Mouse (Mus musculus) lung, embryonic 14.5 days (tissue): ENCODE measurements around the gene C3ar1. TPM values are rescaled to one million over a fixed set of nuclear protein-coding genes. Genes with fewer than 3 reads are reported as not detected.

Source experiments
- ATAC-seq: fragments of 200-750 bp; cut with Nextera tagmentation; 2 replicates; pipeline ENCODE4 v1.8.0; 2017; ENCODE audit warnings: mild to moderate bottlenecking, moderate TSS enrichment, moderate library complexity; ENCODE audit not compliant: insufficient read depth
- DNase-seq: peaks from one replicate; pipeline ENCODE4 v3.0.0-alpha.2; 2015
- H3K27ac ChIP-seq: fragments of 300-500 bp; sonication (generic); 2 replicates; pipeline ENCODE4 v1.5.1; 2014; ENCODE audit warnings: low read depth, mild to moderate bottlenecking, moderate library complexity
- H3K27me3 ChIP-seq: fragments of 300-500 bp; sonication (generic); 2 replicates; pipeline ENCODE4 v1.6.1; 2014; ENCODE audit warnings: low read length, control low read depth; ENCODE audit not compliant: insufficient read depth
- H3K36me3 ChIP-seq: fragments of 300-500 bp; sonication (generic); 2 replicates; pipeline ENCODE4 v1.6.1; 2014; ENCODE audit warnings: control low read depth; ENCODE audit not compliant: insufficient read depth
- H3K4me1 ChIP-seq: fragments of 300-500 bp; sonication (generic); 2 replicates; pipeline ENCODE4 v1.6.1; 2014; ENCODE audit warnings: antibody characterized with exemption, control low read depth; ENCODE audit not compliant: insufficient read depth
- H3K4me2 ChIP-seq: fragments of 300-500 bp; sonication (generic); 2 replicates; pipeline ENCODE4 v1.6.1; 2014; ENCODE audit warnings: mild to moderate bottlenecking
- H3K4me3 ChIP-seq: fragments of 300-500 bp; sonication (generic); 2 replicates; pipeline ENCODE4 v1.5.1; 2014; ENCODE audit warnings: low read depth, low read length
- H3K9ac ChIP-seq: fragments of 300-500 bp; sonication (generic); 2 replicates; pipeline ENCODE4 v1.6.1; 2014
- H3K9me3 ChIP-seq: fragments of 300-500 bp; sonication (generic); 2 replicates; pipeline ENCODE4 v1.6.1; 2016; ENCODE audit warnings: low read depth, low read length, control low read depth
- CTCF ChIP-seq: IDR thresholded peaks from 2 replicates; pipeline ENCODE4 v1.5.1; 2016; ENCODE audit warnings: antibody characterized with exemption, low read depth
- WGBS: fragments of 180-500 bp; shearing (Covaris S2); extraction: QIAGEN DNeasy Blood & Tissue Kit; methylation state at CpG from one replicate; pipeline ENCODE4 v1.1.7; 2014; 5-methylcytosine and 5-hydroxymethylcytosine counted together
- polyA plus RNA-seq: library from polyadenylated mRNA; unstranded; fragments of >200 nt; fragmentation: Nextera tagmentation; extraction: Ambion mirVana; gene quantifications from 2 replicates; pipeline ENCODE4 v1.2.1, GENCODE M21; 2014

The C3ar1 gene
- polyA plus RNA-seq, 1 experiment from 2014 or later = 3.2 TPM

- Histone ChIP-seq H3K27ac (peak within 1 kb of the TSS; percentile 70), H3K27me3 (no peaks in the 10 kb centered on the region), H3K36me3 (no peaks in the 10 kb centered on the region), H3K9ac (peak within 1 kb of the TSS; percentile 95), H3K9me3 (no peaks in the 10 kb centered on the region), H3K4me2 (peak within 1 kb of the TSS; percentile 84), H3K4me3 (peak within 1 kb of the TSS; percentile 89), H3K4me1 (peaks cover 18% of the 10 kb centered on the region)
- 3% methylated on average over 32 of the region's 61 CpGs for WGBS
- DNase-seq (peak; percentile 79), ATAC-seq (peak; percentile 89)
- TF ChIP-seq CTCF = no peak
These were observed 36.5 kb downstream of the C3ar1 start, which contains the start of gene Foxj2 for GRCm38 (mm10) chr6:122819306-122820070. Foxj2 (plus strand) TSS chr6:122819914.

GRCm38 (mm10) chr6:122813640-122814039 is 42.3 kb downstream of the C3ar1 start:
- H3K36me3 ChIP-seq = no peaks in the 10 kb centered on the region
- DNase-seq (no peak), ATAC-seq (no peak)
- H3K4me1 ChIP-seq = peaks cover 8% of the 10 kb centered on the region
- H3K27ac ChIP-seq = no peak overlapping the region
- no peak overlapping the region for H3K9ac ChIP-seq
- no peak for TF ChIP-seq CTCF
- H3K4me3 ChIP-seq = no peak overlapping the region
- no peaks in the 10 kb centered on the region for H3K27me3 ChIP-seq
- no peak overlapping the region for H3K4me2 ChIP-seq
- H3K9me3 ChIP-seq = no peaks in the 10 kb centered on the region
- 85% methylated on average over 4 of the region's 4 CpGs for WGBS

GRCm38 (mm10) chr6:122812716-122813115 is 43.2 kb downstream of the C3ar1 start:
- no peak overlapping the region for H3K9ac ChIP-seq
- H3K4me1 ChIP-seq = peaks cover 8% of the 10 kb centered on the region
- DNase-seq (no peak), ATAC-seq (no peak)
- H3K36me3 ChIP-seq = no peaks in the 10 kb centered on the region
- H3K4me2 ChIP-seq = no peak overlapping the region
- no peaks in the 10 kb centered on the region for H3K27me3 ChIP-seq
- H3K9me3 ChIP-seq = no peaks in the 10 kb centered on the region
- 89% methylated on average over 4 of the region's 4 CpGs for WGBS
- H3K27ac ChIP-seq = no peak overlapping the region
- no peak overlapping the region for H3K4me3 ChIP-seq
- TF ChIP-seq CTCF = no peak

- no peaks in the 10 kb centered on the region for H3K36me3 ChIP-seq
- peak overlapping the region; percentile 69 for H3K9ac ChIP-seq
- peak; percentile 51 for TF ChIP-seq CTCF
- no peaks in the 10 kb centered on the region for H3K27me3 ChIP-seq
- peaks cover 8% of the 10 kb centered on the region for H3K4me1 ChIP-seq
- peak overlapping the region; percentile 100 for H3K27ac ChIP-seq
- DNase-seq (peak; percentile 74), ATAC-seq (peak; percentile 42)
- 23% methylated on average over 16 of the region's 16 CpGs for WGBS
- H3K4me2 ChIP-seq = peak overlapping the region; percentile 71
- no peaks in the 10 kb centered on the region for H3K9me3 ChIP-seq
- H3K4me3 ChIP-seq = peak overlapping the region; percentile 66
These were observed 44.0 kb downstream of the C3ar1 start for GRCm38 (mm10) chr6:122811771-122812600.

- Histone ChIP-seq H3K4me3 (peak overlapping the region; percentile 66), H3K27ac (peak overlapping the region; percentile 100), H3K9me3 (no peaks in the 10 kb centered on the region), H3K9ac (peak overlapping the region; percentile 69), H3K36me3 (no peaks in the 10 kb centered on the region), H3K4me2 (peak overlapping the region; percentile 71), H3K4me1 (peaks cover 8% of the 10 kb centered on the region), H3K27me3 (no peaks in the 10 kb centered on the region)
- DNase-seq = peak; percentile 95
- ATAC-seq = peak; percentile 95
- TF ChIP-seq CTCF = no peak
- WGBS = under 1% methylated on average over 38 of the region's 38 CpGs
These were observed 44.7 kb downstream of the C3ar1 start for GRCm38 (mm10) chr6:122811280-122811652.

GRCm38 (mm10) chr6:122810615-122811279 is 45.2 kb downstream of the C3ar1 start:
- Histone ChIP-seq H3K4me3 (peak overlapping the region; percentile 66), H3K27me3 (no peaks in the 10 kb centered on the region), H3K36me3 (no peaks in the 10 kb centered on the region), H3K27ac (peak overlapping the region; percentile 100), H3K9ac (peak overlapping the region; percentile 69), H3K4me2 (peak overlapping the region; percentile 71), H3K4me1 (peaks cover 8% of the 10 kb centered on the region), H3K9me3 (no peaks in the 10 kb centered on the region)
- 0% methylated on average over 30 of the region's 30 CpGs for WGBS
- DNase-seq (peak; percentile 97), ATAC-seq (peak; percentile 99)
- 0 out of 2 replicates have a peak, but pooled peaks have one; percentile 9 for TF ChIP-seq CTCF
